ENCODE assay signal across 7 mouse cellular contexts in genomic region chr6:148443291-148443725, GRCm38 (mm10). TPM values are rescaled to one million over a fixed set of nuclear protein-coding genes. Genes with fewer than 3 reads are reported as not detected.
DNase-seq lines count a peak whose midpoint lies in the region; ATAC-seq lines count a peak whose summit lies in the region.

No protein-coding gene starts in this region.

- peak overlapping the region; percentile 91 for H3K4me2 ChIP-seq in neural tube, embryonic 11.5 days (ENCODE audit: low read depth)
- H3K4me2 ChIP-seq in forebrain, embryonic 15.5 days (replicated peaks): peak overlapping the region; percentile 92
- H3K4me2 ChIP-seq in hindbrain, embryonic 16.5 days (ENCODE audit: low read length): peak overlapping the region; percentile 86
- peak overlapping the region; percentile 96 for H3K4me2 ChIP-seq in stomach, embryonic 15.5 days

- peak overlapping the region; percentile 64 for H3K4me3 ChIP-seq in neural tube, embryonic 11.5 days (ENCODE audit: low read depth, low read length)
- H3K4me3 ChIP-seq in forebrain, embryonic 15.5 days: peak overlapping the region; percentile 61
- H3K4me3 ChIP-seq in hindbrain, embryonic 16.5 days (ENCODE audit: low read length): peak overlapping the region; percentile 84
- H3K4me3 ChIP-seq in stomach, embryonic 15.5 days (replicated peaks): peak overlapping the region; percentile 67

- H3K36me3 ChIP-seq in neural tube, embryonic 11.5 days (ENCODE audit: control insufficient read depth, insufficient read depth, low read length): no peaks in the 10 kb centered on the region
- no peaks in the 10 kb centered on the region for H3K36me3 ChIP-seq in forebrain, embryonic 15.5 days
- H3K36me3 ChIP-seq in hindbrain, embryonic 16.5 days (ENCODE audit: control insufficient read depth, insufficient read depth, low read length): no peaks in the 10 kb centered on the region
- H3K36me3 ChIP-seq in stomach, embryonic 15.5 days: no peaks in the 10 kb centered on the region

- H3K9me3 ChIP-seq in neural tube, embryonic 11.5 days (ENCODE audit: control insufficient read depth, low read length): no peaks in the 10 kb centered on the region
- no peaks in the 10 kb centered on the region for H3K9me3 ChIP-seq in forebrain, embryonic 15.5 days
- H3K9me3 ChIP-seq in hindbrain, embryonic 16.5 days (ENCODE audit: control insufficient read depth, low read length): peaks cover under 1% of the 10 kb centered on the region; the same call in 1 of the 2 replicates
- no peaks in the 10 kb centered on the region for H3K9me3 ChIP-seq in stomach, embryonic 15.5 days

- WGBS in neural tube, embryonic 11.5 days: 3% methylated on average over 15 of the region's 15 CpGs
- WGBS in forebrain, embryonic 15.5 days: 3% methylated on average over 15 of the region's 15 CpGs
- WGBS in hindbrain, embryonic 16.5 days: 3% methylated on average over 15 of the region's 15 CpGs
- WGBS in stomach, embryonic 15.5 days: 3% methylated on average over 15 of the region's 15 CpGs

- H3K4me1 ChIP-seq in neural tube, embryonic 11.5 days (ENCODE audit: control insufficient read depth, insufficient read depth, low read length): peaks cover 13% of the 10 kb centered on the region; the same call in 1 of the 2 replicates
- peaks cover 21% of the 10 kb centered on the region for H3K4me1 ChIP-seq in forebrain, embryonic 15.5 days
- peaks cover 14% of the 10 kb centered on the region for H3K4me1 ChIP-seq in hindbrain, embryonic 16.5 days (ENCODE audit: control insufficient read depth, insufficient read depth, low read depth, low read length)
- H3K4me1 ChIP-seq in stomach, embryonic 15.5 days: peaks cover 13% of the 10 kb centered on the region; the same call in 1 of the 2 replicates

- DNase-seq in neural tube, embryonic 11.5 days (ENCODE audit: low spot score): peak; percentile 37
- no peak for DNase-seq in neural tube, embryonic 10.5 days (ENCODE audit: extremely low spot score, low spot score)
- peak; percentile 17 for DNase-seq in lung, postnatal 10 days
- DNase-seq in thymus, postnatal 25 days: no peak

- ATAC-seq in neural tube, embryonic 11.5 days (ENCODE audit: insufficient read depth, low FRiP score, low TSS enrichment): no peak
- ATAC-seq in forebrain, embryonic 15.5 days (replicated peaks): no peak; the same call in 1 of the 2 replicates
- ATAC-seq in hindbrain, embryonic 16.5 days: peak; percentile 6; the same call in 1 of the 2 replicates
- ATAC-seq in stomach, embryonic 15.5 days (ENCODE audit: insufficient read depth, low FRiP score, low read depth): 0 out of 2 replicates have a peak, but pooled peaks have one; percentile 16

- H3K9ac ChIP-seq in neural tube, embryonic 11.5 days (ENCODE audit: low read length): peak overlapping the region; percentile 60; the same call in 1 of the 2 replicates
- peak overlapping the region; percentile 57 for H3K9ac ChIP-seq in forebrain, embryonic 15.5 days (replicated peaks)
- peak overlapping the region; percentile 89 for H3K9ac ChIP-seq in hindbrain, embryonic 16.5 days (ENCODE audit: low read depth, low read length)
- H3K9ac ChIP-seq in stomach, embryonic 15.5 days: peak overlapping the region; percentile 29; the same call in 1 of the 2 replicates

- peaks cover 24% of the 10 kb centered on the region for H3K27me3 ChIP-seq in neural tube, embryonic 11.5 days (ENCODE audit: control insufficient read depth, insufficient read depth, low read length)
- peaks cover 13% of the 10 kb centered on the region for H3K27me3 ChIP-seq in forebrain, embryonic 15.5 days
- H3K27me3 ChIP-seq in hindbrain, embryonic 16.5 days (replicated peaks; ENCODE audit: control insufficient read depth, insufficient read depth, low read length): no peaks in the 10 kb centered on the region; the same call in 1 of the 2 replicates
- H3K27me3 ChIP-seq in stomach, embryonic 15.5 days (replicated peaks): peaks cover 23% of the 10 kb centered on the region

- no peak overlapping the region for H3K27ac ChIP-seq in neural tube, embryonic 11.5 days (ENCODE audit: low read depth, low read length)
- 0 out of 2 replicates have a peak overlapping the region, but pooled peaks have one; percentile 5 for H3K27ac ChIP-seq in forebrain, embryonic 15.5 days (replicated peaks)
- no peak overlapping the region; the same call in 1 of the 2 replicates for H3K27ac ChIP-seq in hindbrain, embryonic 16.5 days (ENCODE audit: low read depth, low read length)
- no peak overlapping the region for H3K27ac ChIP-seq in stomach, embryonic 15.5 days

RNA-seq across cellular contexts. Expression of gene Tmtc1, which starts 0.9 kb away (rescaled TPM):
- polyA plus RNA-seq in neural tube, embryonic 11.5 days (2014; fragmentation: Nextera tagmentation; extraction: Ambion mirVana): 1.1 and 1.4 TPM in 2 replicates
- polyA plus RNA-seq in forebrain, embryonic 15.5 days (2015; fragmentation: Nextera tagmentation; extraction: Ambion mirVana): 2.6 TPM in 2 replicates
- polyA plus RNA-seq in hindbrain, embryonic 16.5 days (2015; fragmentation: Nextera tagmentation; extraction: Ambion mirVana): 2.4 and 2.9 TPM in 2 replicates
- 2.2 and 2.4 TPM in 2 replicates for polyA plus RNA-seq in stomach, embryonic 15.5 days (2015; fragmentation: Nextera tagmentation; extraction: Ambion mirVana)

Comparison
In these comparisons a context has a peak if more than half of its experiments do, and no peak if none do; other contexts are left out.
1. DNase-seq: peak in neural tube, embryonic 11.5 days (single experiment) and lung, postnatal 10 days (single experiment); none in neural tube, embryonic 10.5 days (single experiment) and thymus, postnatal 25 days (single experiment).
2. ATAC-seq: peak in hindbrain, embryonic 16.5 days (single experiment) and stomach, embryonic 15.5 days (single experiment); none in neural tube, embryonic 11.5 days (single experiment) and forebrain, embryonic 15.5 days (single experiment).
3. H3K9ac ChIP-seq: peak in every context shown above with its lines; median percentile 89 in hindbrain, embryonic 16.5 days; 60 in neural tube, embryonic 11.5 days; 57 in forebrain, embryonic 15.5 days; 29 in stomach, embryonic 15.5 days.
4. Peak in every context shown above with its lines, with median percentiles within 50 percentile points of each other: H3K4me2 ChIP-seq and H3K4me3 ChIP-seq.